Mouse (Mus musculus) cerebellum, postnatal 14 days (tissue): Measurements from ENCODE around the gene Myl12a.
A peak's percentile ranks its signal among the peaks of the same experiment; 100 is the strongest.

Experiments
- DNase-seq, 2 experiments: peaks; one replicate each; pipeline ENCODE4 v3.0.0; 2021; ENCODE audit warnings: mixed read lengths in 2 of 2

The Myl12a gene

GRCm38 (mm10) chr17:71009751-71010150 is 7.1 kb upstream of the Myl12a start:
- DNase-seq, result no peak

DNA sequence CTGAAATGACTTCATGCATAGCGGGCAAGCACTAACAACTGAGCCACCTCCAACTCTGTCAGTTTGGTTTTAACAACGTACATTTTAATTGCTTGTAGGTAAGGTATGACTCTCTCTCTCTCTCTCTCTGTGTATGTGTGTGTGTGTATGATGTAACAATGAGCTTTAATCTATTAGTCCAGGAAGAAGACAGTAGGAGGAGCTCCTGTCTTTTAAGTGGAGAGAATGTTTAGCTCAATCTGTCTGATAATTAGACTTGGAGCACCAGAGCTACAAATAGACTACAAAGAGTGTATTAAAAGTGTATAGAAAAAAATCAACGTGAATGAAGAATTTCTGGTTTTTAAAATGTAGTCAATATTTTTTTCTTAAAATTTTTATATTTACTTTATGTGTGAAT is 6.0 kb upstream of the Myl12a start:
- no peak for DNase-seq

DNA sequence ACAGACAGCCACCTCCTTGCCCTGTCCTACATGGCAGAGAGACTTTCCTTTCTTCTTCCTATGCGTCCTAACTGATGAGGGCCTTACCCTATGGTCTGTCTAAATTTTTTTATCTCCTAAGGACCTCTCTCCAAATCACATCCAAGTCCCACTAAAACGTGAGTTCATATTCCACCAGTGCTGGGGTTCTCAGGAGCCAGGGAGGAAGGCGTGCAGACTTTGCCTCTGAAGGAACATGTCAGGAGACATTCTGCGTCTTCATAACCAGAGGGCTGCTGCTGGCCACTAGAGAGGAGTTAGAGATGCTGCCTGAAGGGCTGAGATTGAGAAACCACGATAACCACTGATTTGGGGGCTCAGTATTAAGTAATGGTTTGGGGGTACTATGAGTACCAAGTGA is 4.3 kb upstream of the Myl12a start:
- no peak for DNase-seq

GRCm38 (mm10) chr17:71004186-71004960 is 1.7 kb upstream of the Myl12a start:
- DNase-seq, result no peak

DNA sequence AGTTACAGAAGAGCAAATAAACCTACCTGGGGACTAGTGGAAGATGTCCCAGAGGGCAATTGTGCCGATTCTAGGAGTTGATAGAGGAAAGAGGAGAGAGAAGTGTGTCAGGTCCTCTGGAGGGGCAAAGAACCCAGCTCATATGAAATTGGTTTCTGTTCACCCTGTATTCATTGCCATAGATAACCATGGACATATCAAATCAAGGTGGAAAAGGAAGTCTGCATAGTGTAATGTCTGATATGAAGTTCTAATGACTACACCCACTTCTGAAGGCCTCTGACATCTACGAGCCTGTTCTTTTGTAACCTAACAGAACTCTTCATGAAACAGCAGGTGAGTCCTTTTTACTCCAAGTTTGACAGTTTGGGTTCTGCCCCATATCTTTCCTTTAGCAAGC is 1.0 kb upstream of the Myl12a start:
- DNase-seq, result no peak

DNA sequence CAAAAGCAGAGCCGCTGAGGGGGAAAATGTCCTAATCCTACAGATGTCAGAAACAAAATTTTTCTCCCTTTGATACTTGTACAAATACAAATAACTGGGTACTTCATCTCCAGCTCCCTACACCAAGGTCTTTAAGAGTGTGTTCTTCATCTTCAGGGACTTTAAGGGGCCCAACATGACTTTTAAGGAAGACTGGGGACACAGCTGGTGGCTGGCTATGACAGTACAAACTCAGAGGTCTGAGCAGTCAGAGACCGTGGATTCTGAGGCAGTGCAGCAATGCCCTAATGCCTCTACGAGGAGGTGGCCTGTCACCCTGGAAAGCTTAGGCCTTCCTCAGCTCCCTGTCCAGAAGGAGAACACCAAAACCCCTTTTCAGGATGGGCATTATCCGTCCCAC is 434 bp upstream of the Myl12a start:
- DNase-seq, result no peak

GRCm38 (mm10) chr17:71002081-71002743 is 466 bp downstream of the Myl12a start, which contains the start of gene Myom1:
Gene Myom1 (plus strand): TSS chr17:71002633.
- DNase-seq, result peak; percentile 97

GRCm38 (mm10) chr17:71001699-71002080 is 988 bp downstream of the Myl12a start:
- peak in 1 of 2 experiments; percentile 52 for DNase-seq

- no peak for DNase-seq
Observed at GRCm38 (mm10) chr17:71001067-71001466, 1.6 kb downstream of the Myl12a start.

GRCm38 (mm10) chr17:71000255-71000654 is 2.4 kb downstream of the Myl12a start:
- DNase-seq, result no peak

GRCm38 (mm10) chr17:70999187-70999586 is 3.5 kb downstream of the Myl12a start:
- DNase-seq, result no peak

DNA sequence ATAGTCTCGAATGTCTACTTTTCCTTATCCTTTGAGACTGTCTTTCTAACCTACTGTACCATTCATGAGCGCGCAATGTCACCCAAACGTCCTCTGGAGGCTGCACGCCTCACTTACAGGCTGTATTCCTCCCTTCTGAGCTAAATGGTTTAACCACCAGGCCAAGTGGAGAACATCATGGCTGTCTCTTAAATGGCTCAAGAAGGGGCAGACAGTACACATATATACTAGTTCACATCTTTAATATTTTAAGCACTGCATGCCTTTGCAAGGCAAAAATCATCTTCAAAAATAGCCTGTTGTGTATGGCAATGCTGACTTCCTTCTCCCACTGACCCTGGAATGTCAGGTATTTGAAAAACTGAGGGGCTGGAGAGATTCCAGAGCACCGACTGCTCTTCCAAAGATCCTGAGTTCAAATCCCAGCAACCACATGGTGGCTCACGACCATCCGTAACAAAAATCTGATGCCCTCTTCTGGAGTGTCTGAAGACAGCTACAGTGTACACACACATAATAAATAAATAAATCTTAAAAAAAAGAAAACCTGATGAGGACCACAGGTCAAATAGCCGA is 4.2 kb downstream of the Myl12a start:
- DNase-seq, result no peak

DNA sequence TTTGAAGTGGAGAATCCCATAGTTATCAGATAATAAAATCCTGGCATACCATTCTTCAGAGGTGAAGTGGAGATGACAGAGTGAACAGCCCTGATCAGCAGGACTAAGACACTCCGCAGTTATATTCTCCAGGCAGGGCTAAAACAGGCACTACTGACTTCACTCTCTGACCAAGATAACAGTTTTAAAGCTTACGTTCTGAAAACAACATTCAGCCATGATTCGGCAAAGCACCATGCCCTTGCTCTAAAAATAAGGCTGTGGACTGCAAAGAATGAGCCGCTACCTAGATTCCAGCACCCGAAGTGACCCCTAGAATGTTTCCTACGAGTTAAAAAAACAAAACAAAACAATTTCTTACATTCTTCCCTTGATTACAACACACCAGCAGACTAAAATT is 4.8 kb downstream of the Myl12a start:
- DNase-seq, result no peak

GRCm38 (mm10) chr17:70995551-70995950 is 7.1 kb downstream of the Myl12a start:
- no peak for DNase-seq

GRCm38 (mm10) chr17:70994671-70995070 is 8.0 kb downstream of the Myl12a start:
- DNase-seq, result no peak

DNA sequence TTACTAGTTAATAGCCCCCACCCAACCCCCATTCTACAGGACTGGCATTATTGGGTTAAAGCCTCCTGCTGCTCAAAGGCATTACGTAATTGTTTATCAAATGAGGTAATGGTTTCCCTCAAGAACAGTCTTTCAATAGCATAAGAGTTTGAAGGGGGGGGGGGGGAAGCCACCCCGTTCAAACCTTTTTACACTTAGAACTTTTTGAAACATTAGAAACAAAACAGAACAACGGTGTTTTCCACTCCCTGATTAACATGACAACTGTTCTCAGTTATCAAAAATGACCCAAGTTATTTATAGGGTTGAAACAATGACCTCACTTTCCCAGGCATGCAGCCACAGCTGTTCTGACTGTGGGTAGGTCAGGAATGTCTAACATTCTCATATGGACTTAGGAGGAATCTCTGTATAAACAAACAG is 9.3 kb downstream of the Myl12a start:
- DNase-seq, result no peak

GRCm38 (mm10) chr17:70992662-70993061 is 10.0 kb downstream of the Myl12a start:
- no peak for DNase-seq

- DNase-seq, result peak; percentile 34 to 49
Observed at GRCm38 (mm10) chr17:70991706-70992625, 10.7 kb downstream of the Myl12a start.

GRCm38 (mm10) chr17:70990403-70991303 is 12.0 kb downstream of the Myl12a start:
- peak; percentile 88 to 92 for DNase-seq

DNA sequence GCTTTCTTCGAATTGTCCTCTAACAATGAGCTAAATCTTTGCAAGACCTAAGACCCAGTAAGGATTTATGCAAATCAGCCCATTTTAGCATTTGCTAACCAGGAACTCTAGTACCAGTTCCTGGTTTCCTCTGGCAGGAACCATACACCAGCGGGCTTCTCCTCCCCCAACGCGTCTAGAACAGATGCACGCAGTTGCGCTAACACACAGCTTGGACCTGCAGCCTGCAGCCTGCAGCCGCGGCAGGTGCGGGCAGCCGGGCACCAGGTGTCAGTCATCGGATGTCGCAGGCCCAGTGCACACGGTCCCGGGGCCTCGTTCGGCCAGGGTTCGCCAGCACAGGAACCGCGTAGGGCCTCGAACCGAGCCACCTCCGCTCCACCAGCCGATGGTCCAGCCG is 12.7 kb downstream of the Myl12a start:
- no peak for DNase-seq

- no peak for DNase-seq
Observed at GRCm38 (mm10) chr17:70989430-70989829, 13.2 kb downstream of the Myl12a start.

GRCm38 (mm10) chr17:70988337-70988767 is 14.3 kb downstream of the Myl12a start:
- DNase-seq, result no peak
